Mouse (Mus musculus): ENCODE results near the gene Prkd1.
"Not testable (repeated sequence)": the region's sequence is repeated elsewhere in the genome, so short reads cannot be mapped to it uniquely, and the experiment has no call there.

Gene Prkd1

GRCm38 (mm10) chr12:50648671-50649541, at the start of gene Prkd1:
Gene Prkd1, minus strand, starts transcription at chr12:50649098.
- DNase-seq (ENCODE audit: extremely low spot score): peak; percentile 75

- peak; percentile 10 for DNase-seq (ENCODE audit: extremely low spot score)
Observed at GRCm38 (mm10) chr12:50697492-50697891, 48.6 kb upstream of the Prkd1 start.

GRCm38 (mm10) chr12:50648176-50648670, 675 bp downstream of the Prkd1 start:
- DNase-seq (ENCODE audit: extremely low spot score): peak; percentile 69

- no peak for DNase-seq (ENCODE audit: extremely low spot score)
Observed at GRCm38 (mm10) chr12:50646857-50647256, 2.0 kb downstream of the Prkd1 start.

GRCm38 (mm10) chr12:50642671-50643070, 6.2 kb downstream of the Prkd1 start:
- DNase-seq (ENCODE audit: extremely low spot score): no peak

GRCm38 (mm10) chr12:50640171-50640570, 8.7 kb downstream of the Prkd1 start:
- no peak for DNase-seq (ENCODE audit: extremely low spot score)

- no peak for DNase-seq (ENCODE audit: extremely low spot score)
Observed at GRCm38 (mm10) chr12:50634436-50634835, 14.5 kb downstream of the Prkd1 start.

- not testable (repeated sequence) for DNase-seq (ENCODE audit: extremely low spot score)
Observed at GRCm38 (mm10) chr12:50626100-50626499, 22.8 kb downstream of the Prkd1 start.

- no peak for DNase-seq (ENCODE audit: extremely low spot score)
Observed at GRCm38 (mm10) chr12:50624175-50624574, 24.7 kb downstream of the Prkd1 start.

GRCm38 (mm10) chr12:50615852-50616251, 33.0 kb downstream of the Prkd1 start:
- DNase-seq (ENCODE audit: extremely low spot score): no peak

- no peak for DNase-seq (ENCODE audit: extremely low spot score)
Observed at GRCm38 (mm10) chr12:50614341-50614740, 34.6 kb downstream of the Prkd1 start.

- DNase-seq (ENCODE audit: extremely low spot score): no peak
Observed at GRCm38 (mm10) chr12:50606703-50607500, 42.0 kb downstream of the Prkd1 start.

GRCm38 (mm10) chr12:50599370-50599769, 49.5 kb downstream of the Prkd1 start:
- DNase-seq (ENCODE audit: extremely low spot score): no peak

- no peak for DNase-seq (ENCODE audit: extremely low spot score)
Observed at GRCm38 (mm10) chr12:50598053-50598988, 50.6 kb downstream of the Prkd1 start.

- DNase-seq (ENCODE audit: extremely low spot score): no peak
Observed at GRCm38 (mm10) chr12:50597467-50597866, 51.4 kb downstream of the Prkd1 start.

GRCm38 (mm10) chr12:50595777-50596176, 53.1 kb downstream of the Prkd1 start:
- no peak for DNase-seq (ENCODE audit: extremely low spot score)

- no peak for DNase-seq (ENCODE audit: extremely low spot score)
Observed at GRCm38 (mm10) chr12:50594506-50594905, 54.4 kb downstream of the Prkd1 start.

GRCm38 (mm10) chr12:50593481-50593880, 55.4 kb downstream of the Prkd1 start:
- no peak for DNase-seq (ENCODE audit: extremely low spot score)

- DNase-seq (ENCODE audit: extremely low spot score): no peak
Observed at GRCm38 (mm10) chr12:50588137-50588761, 60.6 kb downstream of the Prkd1 start.

GRCm38 (mm10) chr12:50565198-50565597, 83.7 kb downstream of the Prkd1 start:
- no peak for DNase-seq (ENCODE audit: extremely low spot score)

GRCm38 (mm10) chr12:50560536-50560935, 88.4 kb downstream of the Prkd1 start:
- no peak for DNase-seq (ENCODE audit: extremely low spot score)

Measured in embryo, embryonic 9.5 days (tissue).